Mouse (Mus musculus) midbrain, postnatal 0 days (tissue): ENCODE data around the gene Samhd1. TPM values are rescaled to one million over a fixed set of nuclear protein-coding genes. Genes with fewer than 3 reads are reported as not detected.

Experiments used
- ATAC-seq: fragments of 200-750 bp; cut with Nextera tagmentation; 2 replicates; pipeline ENCODE4 v1.8.0; 2017; ENCODE audit warnings: moderate number of reproducible peaks, mild to moderate bottlenecking, moderate TSS enrichment, moderate library complexity; ENCODE audit not compliant: low FRiP score
- DNase-seq: peaks from one replicate; pipeline ENCODE4 v3.0.0-alpha.2; 2015; ENCODE audit warnings: low spot score
- H3K27ac ChIP-seq: fragments of 300-500 bp; sonication (generic); 2 replicates; pipeline ENCODE4 v1.5.1; 2014; ENCODE audit warnings: low read depth, mild to moderate bottlenecking, low read length, mixed read lengths
- H3K27me3 ChIP-seq: fragments of 300-500 bp; sonication (generic); 2 replicates; pipeline ENCODE4 v1.6.1; 2014; ENCODE audit warnings: low read length, control low read depth, mixed read lengths; ENCODE audit not compliant: insufficient read depth
- H3K36me3 ChIP-seq: fragments of 300-500 bp; sonication (generic); 2 replicates; pipeline ENCODE4 v1.6.1; 2014; ENCODE audit warnings: low read length, control low read depth, mixed read lengths; ENCODE audit not compliant: insufficient read depth
- H3K4me1 ChIP-seq: fragments of 300-500 bp; sonication (generic); 2 replicates; pipeline ENCODE4 v1.6.1; 2014; ENCODE audit warnings: mild to moderate bottlenecking, control low read depth, antibody characterized with exemption, low read length, mixed read lengths; ENCODE audit not compliant: insufficient read depth
- H3K4me2 ChIP-seq: fragments of 300-500 bp; sonication (generic); 2 replicates; pipeline ENCODE4 v1.6.1; 2014; ENCODE audit warnings: low read depth, mild to moderate bottlenecking, low read length, mixed read lengths; ENCODE audit not compliant: poor library complexity, severe bottlenecking
- H3K4me3 ChIP-seq: fragments of 300-500 bp; sonication (generic); 2 replicates; pipeline ENCODE4 v1.5.1; 2014; ENCODE audit warnings: low read depth, mild to moderate bottlenecking, low read length, moderate library complexity
- H3K9ac ChIP-seq: fragments of 300-500 bp; sonication (generic); replicated peaks from 2 replicates; pipeline ENCODE4 v1.6.1; 2014; ENCODE audit warnings: mild to moderate bottlenecking, low read length, moderate library complexity, mixed read lengths; ENCODE audit not compliant: poor library complexity, severe bottlenecking
- H3K9me3 ChIP-seq: fragments of 300-500 bp; sonication (generic); 2 replicates; pipeline ENCODE4 v1.6.1; 2016; ENCODE audit warnings: low read length, control low read depth
- CTCF ChIP-seq: IDR thresholded peaks from 2 replicates; pipeline ENCODE4 v1.5.1; 2016; ENCODE audit warnings: antibody characterized with exemption, mild to moderate bottlenecking
- WGBS: fragments of 180-500 bp; shearing (Covaris S2); extraction: QIAGEN DNeasy Blood & Tissue Kit; methylation state at CpG from one replicate; pipeline ENCODE4 v1.1.7; 2014; 5-methylcytosine and 5-hydroxymethylcytosine counted together
- polyA plus RNA-seq: library from polyadenylated mRNA; unstranded; fragments of >200 nt; fragmentation: Nextera tagmentation; extraction: Ambion mirVana; gene quantifications from 2 replicates; pipeline ENCODE4 v1.2.1, GENCODE M21; 2015
- total RNA-seq: library from RNA; depleted of rRNA; stranded (reverse); fragments of >200 nt; gene quantifications from 2 replicates; pipeline ENCODE4 v1.2.3, GENCODE M21; 2014

Samhd1 gene
- total and polyA plus RNA-seq, 2 experiments from 2014 or later, result 9.9 to 13.0 TPM

GRCm38 (mm10) chr2:157072316-157072990 is 62.6 kb downstream of the Samhd1 start:
- no peak for TF ChIP-seq CTCF
- H3K9ac ChIP-seq, result no peak overlapping the region
- no peak for ATAC-seq

GRCm38 (mm10) chr2:157071556-157071955 is 63.5 kb downstream of the Samhd1 start:
- Histone ChIP-seq H3K4me3 (no peak overlapping the region), H3K4me1 (peaks cover 52% of the 10 kb centered on the region), H3K36me3 (peaks cover 6% of the 10 kb centered on the region; the same call in 1 of the 2 replicates), H3K27ac (0 out of 2 replicates have a peak overlapping the region, but pooled peaks have one; percentile 12), H3K9ac (no peak overlapping the region), H3K9me3 (no peaks in the 10 kb centered on the region), H3K4me2 (no peak overlapping the region), H3K27me3 (no peaks in the 10 kb centered on the region)
- DNase-seq, result peak; percentile 61
- TF ChIP-seq CTCF, result no peak
- 55% methylated on average over 2 of the region's 2 CpGs for WGBS
- no peak for ATAC-seq

More at GRCm38 (mm10) chr2:157072316-157072990, 62.6 kb downstream of the Samhd1 start:
- WGBS, result 67% methylated on average over 9 of the region's 9 CpGs
- DNase-seq, result no peak
- Histone ChIP-seq H3K9me3 (no peaks in the 10 kb centered on the region), H3K4me3 (no peak overlapping the region), H3K4me2 (no peak overlapping the region), H3K27ac (no peak overlapping the region), H3K36me3 (peaks cover 6% of the 10 kb centered on the region; the same call in 1 of the 2 replicates), H3K27me3 (no peaks in the 10 kb centered on the region), H3K4me1 (peaks cover 57% of the 10 kb centered on the region)

GRCm38 (mm10) chr2:157070365-157070764 is 64.7 kb downstream of the Samhd1 start:
- Histone ChIP-seq H3K4me2 (no peak overlapping the region), H3K27me3 (no peaks in the 10 kb centered on the region), H3K36me3 (peaks cover 6% of the 10 kb centered on the region; the same call in 1 of the 2 replicates), H3K9ac (peak overlapping the region; percentile 33; the same call in 1 of the 2 replicates), H3K9me3 (no peaks in the 10 kb centered on the region), H3K27ac (peak overlapping the region; percentile 69), H3K4me1 (peaks cover 45% of the 10 kb centered on the region), H3K4me3 (no peak overlapping the region)
- 32% methylated on average over 9 of the region's 9 CpGs for WGBS
- no peak for TF ChIP-seq CTCF
- peak; percentile 82 for DNase-seq
- ATAC-seq, result 0 out of 2 replicates have a peak, but pooled peaks have one; percentile 28

- Histone ChIP-seq H3K4me2 (no peak overlapping the region), H3K36me3 (peaks cover 6% of the 10 kb centered on the region; the same call in 1 of the 2 replicates), H3K4me1 (peaks cover 43% of the 10 kb centered on the region), H3K27ac (peak overlapping the region; percentile 69), H3K4me3 (no peak overlapping the region), H3K9me3 (no peaks in the 10 kb centered on the region), H3K27me3 (no peaks in the 10 kb centered on the region), H3K9ac (peak overlapping the region; percentile 33)
- DNase-seq (peak; percentile 35), ATAC-seq (no peak)
- TF ChIP-seq CTCF, result no peak
- 43% methylated on average over 3 of the region's 3 CpGs for WGBS
Observed at GRCm38 (mm10) chr2:157069755-157070315, 65.2 kb downstream of the Samhd1 start.

GRCm38 (mm10) chr2:157069355-157069735 is 65.7 kb downstream of the Samhd1 start:
- peak overlapping the region; percentile 33 for H3K9ac ChIP-seq
- H3K4me1 ChIP-seq, result peaks cover 41% of the 10 kb centered on the region
- no peak for TF ChIP-seq CTCF
- DNase-seq (peak; percentile 74), ATAC-seq (peak; percentile 20; the same call in 1 of the 2 replicates)
- no peaks in the 10 kb centered on the region for H3K27me3 ChIP-seq
- peaks cover 6% of the 10 kb centered on the region; the same call in 1 of the 2 replicates for H3K36me3 ChIP-seq
- no peak overlapping the region for H3K4me3 ChIP-seq
- H3K27ac ChIP-seq, result peak overlapping the region; percentile 69
- no peak overlapping the region for H3K4me2 ChIP-seq
- WGBS, result 34% methylated on average over 3 of the region's 3 CpGs
- no peaks in the 10 kb centered on the region for H3K9me3 ChIP-seq
